Mouse (Mus musculus) large intestine, adult 2 months (tissue): ENCODE measurements around the gene P2rx6. TPM values are rescaled to one million over a fixed set of nuclear protein-coding genes. Genes with fewer than 3 reads are reported as not detected.

Source experiments
- DNase-seq: peaks from one replicate; pipeline ENCODE4 v3.0.0-alpha.2; 2012; ENCODE audit warnings: low read depth, low spot score
- WGBS: fragments of 180-500 bp; shearing (Covaris S2); methylation state at CpG from one replicate; pipeline ENCODE4 v1.1.7; 2018; 5-methylcytosine and 5-hydroxymethylcytosine counted together
- polyA plus RNA-seq: library from polyadenylated mRNA; depleted of rRNA; stranded (reverse); fragments of >200 nt; gene quantifications from 2 replicates; pipeline ENCODE4 v1.2.3, GENCODE M21; 2012; rRNA removed

P2rx6 gene
- polyA plus RNA-seq, 1 experiment: 2.4 TPM

DNA sequence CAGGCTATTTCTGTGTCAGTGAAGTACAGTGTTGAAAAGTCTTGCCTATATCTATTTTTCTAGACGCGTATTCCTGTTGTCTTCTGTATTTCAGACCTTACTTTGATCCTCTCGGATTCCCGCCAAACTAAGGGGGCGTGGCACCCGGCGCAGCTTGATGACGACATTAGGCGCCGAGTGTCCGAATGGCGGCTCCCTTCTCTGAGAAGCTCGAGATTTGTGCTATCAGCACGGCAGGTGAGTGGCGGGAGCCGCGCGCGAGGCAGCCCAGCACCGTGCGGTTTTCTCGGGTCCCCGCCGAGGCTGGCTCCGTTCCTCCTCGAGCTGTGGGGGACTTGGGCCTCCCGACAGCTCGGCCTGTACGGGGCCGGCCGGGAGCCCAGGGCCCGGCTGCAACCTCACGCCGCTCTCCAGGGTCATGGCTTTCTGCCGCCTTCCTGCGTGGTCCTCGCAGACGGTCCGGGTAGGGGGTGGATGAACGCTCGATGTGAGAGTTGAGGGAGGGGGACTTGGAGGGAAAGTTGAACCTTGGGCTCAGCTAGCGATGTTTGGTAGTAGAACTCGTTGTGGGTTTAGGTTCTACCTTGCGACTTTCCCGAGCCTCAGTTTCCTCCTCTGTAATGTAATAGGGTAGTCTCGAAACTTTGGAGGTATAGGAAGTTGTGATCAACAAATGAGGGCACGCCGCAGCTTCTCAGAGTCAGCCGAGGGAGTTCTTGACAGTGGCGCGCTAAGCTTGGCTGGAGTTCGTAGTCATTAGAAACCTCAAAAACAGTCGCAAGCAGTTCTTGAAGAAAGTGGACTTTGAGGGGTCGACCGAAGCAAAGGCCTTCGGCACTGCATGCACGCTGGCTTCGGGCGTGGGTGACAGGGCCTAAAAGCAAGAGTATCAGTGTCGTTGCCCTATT lies 57.8 kb downstream of the P2rx6 start, which contains the start of gene Smpd4:
Smpd4 (plus strand) TSS at position 157 of the 908 bp plus-strand sequence.
- peak; percentile 43 for DNase-seq
- under 1% methylated on average over 60 of the region's 60 CpGs for WGBS

DNA sequence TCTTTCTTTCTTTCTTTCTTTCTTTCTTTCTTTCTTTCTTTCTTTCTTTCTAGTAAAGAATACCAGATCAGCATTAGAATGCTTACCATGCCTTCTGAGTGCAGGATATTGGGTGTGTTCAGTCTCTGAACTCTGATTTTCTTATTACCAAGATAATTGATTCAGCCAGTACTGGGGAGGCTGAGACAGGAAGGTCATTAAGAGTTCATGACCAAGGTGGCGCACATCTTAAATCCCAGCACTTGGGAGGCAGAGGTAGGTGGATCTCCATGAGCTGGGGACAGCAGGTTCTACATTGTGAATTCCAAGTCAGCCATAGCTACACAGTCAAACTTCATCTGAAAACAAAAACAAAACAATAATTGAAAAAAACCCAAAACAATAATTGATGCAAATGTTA lies 60.3 kb downstream of the P2rx6 start:
- 90% methylated on average over 1 of the region's 1 CpGs for WGBS
- DNase-seq: no peak

- no peak for DNase-seq
- WGBS: 65% methylated on average over 8 of the region's 8 CpGs
These were observed 64.0 kb downstream of the P2rx6 start for GRCm38 (mm10) chr16:17625488-17626268.

- WGBS: 98% methylated on average over 5 of the region's 5 CpGs
- no peak for DNase-seq
These were observed 64.5 kb downstream of the P2rx6 start for GRCm38 (mm10) chr16:17626269-17626555.

Other genes starting within 250 kb of the P2rx6 start
- 0.15 and 0.19 TPM in 2 replicates for gene Serpind1, start 230.5 kb upstream of the P2rx6 start, polyA plus RNA-seq
- gene Snap29, start 155.9 kb upstream of the P2rx6 start, polyA plus RNA-seq: 8.2 and 8.8 TPM in 2 replicates
- gene Pi4ka, start 155.6 kb upstream of the P2rx6 start, polyA plus RNA-seq: 54.5 and 56.9 TPM in 2 replicates
- 15.3 and 32.4 TPM in 2 replicates for gene Crkl, start 109.9 kb upstream of the P2rx6 start, polyA plus RNA-seq
- 0.89 and 1.2 TPM in 2 replicates for gene Aifm3, start 72.3 kb upstream of the P2rx6 start, polyA plus RNA-seq
- gene Lztr1, start 53.2 kb upstream of the P2rx6 start, polyA plus RNA-seq: 137 and 160 TPM in 2 replicates
- 67.3 and 70.7 TPM in 2 replicates for gene Thap7, start 30.7 kb upstream of the P2rx6 start, polyA plus RNA-seq
- 0.10 and 0.11 TPM in 2 replicates for gene Lrrc74b, start 638 bp upstream of the P2rx6 start, polyA plus RNA-seq
- 21.3 and 21.6 TPM in 2 replicates for gene Slc7a4, start 21.3 kb downstream of the P2rx6 start, polyA plus RNA-seq
- gene Smpd4, start 57.5 kb downstream of the P2rx6 start, polyA plus RNA-seq: 33.0 and 47.3 TPM in 2 replicates
- 0.79 and 1.2 TPM in 2 replicates for gene Ccdc74a, start 84.6 kb downstream of the P2rx6 start, polyA plus RNA-seq
- 57.1 and 86.6 TPM in 2 replicates for gene Med15, start 171.0 kb downstream of the P2rx6 start, polyA plus RNA-seq
- 38.5 and 51.9 TPM in 2 replicates for gene Klhl22, start 197.7 kb downstream of the P2rx6 start, polyA plus RNA-seq
- 10.5 and 14.0 TPM in 2 replicates for gene Scarf2, start 235.4 kb downstream of the P2rx6 start, polyA plus RNA-seq